ENCODE assay signal across 15 mouse cellular contexts in genomic region chr1:72017814-72018478, GRCm38 (mm10).
"Had no signal": no experiment of that assay in that cellular context is flagged by ENCODE, and none has a peak within 500 bp of the region (broad histone marks: within the 10 kb centered on the region; RNA-seq: fewer than 3 reads in every experiment).

No protein-coding gene starts in this region.

- H3K36me3 ChIP-seq: midbrain, embryonic 15.5 days; neural tube, embryonic 12.5 days; stomach, embryonic 15.5 days had no signal

- H3K4me1 ChIP-seq: midbrain, embryonic 15.5 days; neural tube, embryonic 12.5 days; stomach, embryonic 15.5 days had no signal

- H3K9me3 ChIP-seq: megakaryocyte, embryonic 14.5 days; midbrain, embryonic 15.5 days; neural tube, embryonic 12.5 days; stomach, embryonic 15.5 days had no signal

- H3K4me3 ChIP-seq: left cerebral cortex, adult 2 months; megakaryocyte, embryonic 14.5 days; midbrain, embryonic 15.5 days; neural tube, embryonic 12.5 days; stomach, embryonic 15.5 days had no signal

- ATAC-seq: lung, postnatal 0 days; midbrain, embryonic 15.5 days had no signal

- DNase-seq: kidney, adult 11 months; kidney, postnatal 14 days; lung, adult 18-20 months; lung, postnatal 4 days; right cerebral cortex, postnatal 4 days; thymus, adult 2 months; thymus, postnatal 36 days had no signal

- H3K27ac ChIP-seq: left cerebral cortex, adult 2 months; liver, embryonic 14.5 days; midbrain, embryonic 15.5 days; neural tube, embryonic 12.5 days; stomach, embryonic 15.5 days had no signal

- H3K4me2 ChIP-seq: midbrain, embryonic 11.5 days; midbrain, embryonic 15.5 days; neural tube, embryonic 12.5 days; stomach, embryonic 15.5 days had no signal

- H3K27me3 ChIP-seq: megakaryocyte, embryonic 14.5 days; midbrain, embryonic 15.5 days; neural tube, embryonic 12.5 days; stomach, embryonic 15.5 days had no signal

- H3K9ac ChIP-seq: liver, embryonic 14.5 days; midbrain, embryonic 15.5 days; neural tube, embryonic 12.5 days; stomach, embryonic 15.5 days had no signal
